Mouse (Mus musculus) brown adipose tissue, adult 24 weeks (tissue): ENCODE data around the gene Gm21258. TPM values are rescaled to one million over a fixed set of nuclear protein-coding genes. Genes with fewer than 3 reads are reported as not detected.
"Not testable (repeated sequence)": the region's sequence is repeated elsewhere in the genome, so short reads cannot be mapped to it uniquely, and the experiment has no call there.

Experiments used
- H3K27ac ChIP-seq: fragments of 200-500 bp; replicated peaks from 2 replicates; pipeline ENCODE4 v1.5.1; 2012; ENCODE audit warnings: low read depth, mild to moderate bottlenecking, low read length
- H3K4me1 ChIP-seq: fragments of 200-500 bp; 2 replicates; pipeline ENCODE4 v1.6.1; 2012; ENCODE audit warnings: low read length, mixed read lengths; ENCODE audit not compliant: control insufficient read depth, insufficient read depth, insufficient read length
- H3K4me3 ChIP-seq: fragments of 200-500 bp; 2 replicates; pipeline ENCODE4 v1.5.1; 2012; ENCODE audit warnings: low read depth, mild to moderate bottlenecking, low read length, moderate library complexity; ENCODE audit not compliant: insufficient read depth
- polyA plus RNA-seq: library from polyadenylated mRNA; stranded (reverse); fragments of >200 nt; gene quantifications from 2 replicates; pipeline ENCODE4 v1.2.4, GENCODE M21; 2012; ENCODE audit not compliant: missing spikeins, insufficient read depth, insufficient read length

Gene Gm21258
- not detected in 2 replicates for polyA plus RNA-seq

GRCm38 (mm10) chrY:52779740-52780139, at the start of gene Gm21258:
Gm21258 (plus strand) TSS chrY:52780040.
- not testable (repeated sequence) for H3K4me3 ChIP-seq, H3K4me1 ChIP-seq, H3K27ac ChIP-seq
